Mouse (Mus musculus): ENCODE data around the gene Atp6v1g2.

- no peak for TF ChIP-seq CTCF (conservative IDR thresholded peaks at IDR 0.05; ENCODE audit: insufficient read depth, insufficient read length, low read depth, low read length)
- TF ChIP-seq POLR2A (IDR thresholded peaks at IDR 0.05; ENCODE audit: low read depth, low read length), result no peak
Observed at GRCm38 (mm10) chr17:35285431-35285830, 52.0 kb downstream of the Atp6v1g2 start.

Data from kidney, adult 2 months (tissue).